Mouse (Mus musculus): ENCODE results near the gene Gsx2. TPM values are rescaled to one million over a fixed set of nuclear protein-coding genes. Genes with fewer than 3 reads are reported as not detected.

The Gsx2 gene
- polyA plus RNA-seq, 1 experiment from 2014 or later = 0.17 TPM

GRCm38 (mm10) chr5:75083591-75084392, 8.4 kb downstream of the Gsx2 start:
- Histone ChIP-seq H3K4me3 (ENCODE audit: low read depth, low read length) (no peak overlapping the region), H3K4me2 (ENCODE audit: low read depth, low read length) (no peak overlapping the region), H3K36me3 (ENCODE audit: control insufficient read depth, insufficient read depth, low read length) (no peaks in the 10 kb centered on the region)

GRCm38 (mm10) chr5:75084393-75084870, 9.0 kb downstream of the Gsx2 start:
- H3K4me2 ChIP-seq (ENCODE audit: low read depth, low read length) = no peak overlapping the region
- 0% methylated on average over 8 of the region's 8 CpGs for WGBS
- H3K4me3 ChIP-seq (ENCODE audit: low read depth, low read length) = no peak overlapping the region
- no peak for ATAC-seq (ENCODE audit: low read depth)
- H3K36me3 ChIP-seq (ENCODE audit: control insufficient read depth, insufficient read depth, low read length) = no peaks in the 10 kb centered on the region
- peaks cover 3% of the 10 kb centered on the region; the same call in 1 of the 2 replicates for H3K4me1 ChIP-seq (ENCODE audit: control insufficient read depth, insufficient read depth, low read length)
- peaks cover 49% of the 10 kb centered on the region for H3K27me3 ChIP-seq (ENCODE audit: control insufficient read depth, insufficient read depth, low read length)
- H3K9ac ChIP-seq (replicated peaks; ENCODE audit: low read depth, low read length) = no peak overlapping the region
- no peaks in the 10 kb centered on the region for H3K9me3 ChIP-seq (ENCODE audit: control insufficient read depth, low read length)
- H3K27ac ChIP-seq (ENCODE audit: low read depth, low read length) = no peak overlapping the region

More at GRCm38 (mm10) chr5:75083591-75084392, 8.4 kb downstream of the Gsx2 start:
- no peaks in the 10 kb centered on the region for H3K9me3 ChIP-seq (ENCODE audit: control insufficient read depth, low read length)
- H3K4me1 ChIP-seq (ENCODE audit: control insufficient read depth, insufficient read depth, low read length) = peaks cover 3% of the 10 kb centered on the region; the same call in 1 of the 2 replicates
- no peak overlapping the region for H3K9ac ChIP-seq (replicated peaks; ENCODE audit: low read depth, low read length)
- ATAC-seq (ENCODE audit: low read depth) = no peak
- H3K27me3 ChIP-seq (ENCODE audit: control insufficient read depth, insufficient read depth, low read length) = peaks cover 53% of the 10 kb centered on the region
- H3K27ac ChIP-seq (ENCODE audit: low read depth, low read length) = no peak overlapping the region
- WGBS = under 1% methylated on average over 27 of the region's 27 CpGs

GRCm38 (mm10) chr5:75084871-75085520, 9.6 kb downstream of the Gsx2 start:
- H3K27me3 ChIP-seq (ENCODE audit: control insufficient read depth, insufficient read depth, low read length) = peaks cover 47% of the 10 kb centered on the region
- no peaks in the 10 kb centered on the region for H3K36me3 ChIP-seq (ENCODE audit: control insufficient read depth, insufficient read depth, low read length)
- peaks cover 3% of the 10 kb centered on the region; the same call in 1 of the 2 replicates for H3K4me1 ChIP-seq (ENCODE audit: control insufficient read depth, insufficient read depth, low read length)
- H3K4me2 ChIP-seq (ENCODE audit: low read depth, low read length) = no peak overlapping the region
- H3K4me3 ChIP-seq (ENCODE audit: low read depth, low read length) = no peak overlapping the region
- WGBS = under 1% methylated on average over 25 of the region's 25 CpGs
- H3K9me3 ChIP-seq (ENCODE audit: control insufficient read depth, low read length) = no peaks in the 10 kb centered on the region
- no peak overlapping the region for H3K9ac ChIP-seq (replicated peaks; ENCODE audit: low read depth, low read length)
- H3K27ac ChIP-seq (ENCODE audit: low read depth, low read length) = no peak overlapping the region
- peak; percentile 41; the same call in 1 of the 2 replicates for ATAC-seq (ENCODE audit: low read depth)

- Histone ChIP-seq H3K27me3 (ENCODE audit: control insufficient read depth, insufficient read depth, low read length) (peaks cover 42% of the 10 kb centered on the region), H3K27ac (ENCODE audit: low read depth, low read length) (no peak overlapping the region), H3K9ac (replicated peaks; ENCODE audit: low read depth, low read length) (no peak overlapping the region), H3K36me3 (ENCODE audit: control insufficient read depth, insufficient read depth, low read length) (no peaks in the 10 kb centered on the region), H3K9me3 (ENCODE audit: control insufficient read depth, low read length) (no peaks in the 10 kb centered on the region), H3K4me1 (ENCODE audit: control insufficient read depth, insufficient read depth, low read length) (peaks cover 3% of the 10 kb centered on the region; the same call in 1 of the 2 replicates), H3K4me2 (ENCODE audit: low read depth, low read length) (no peak overlapping the region), H3K4me3 (ENCODE audit: low read depth, low read length) (no peak overlapping the region)
- peak; percentile 39; the same call in 1 of the 2 replicates for ATAC-seq (ENCODE audit: low read depth)
- 2% methylated on average over 17 of the region's 17 CpGs for WGBS
Measured at GRCm38 (mm10) chr5:75085521-75085875, 10.1 kb downstream of the Gsx2 start.

- Histone ChIP-seq H3K27ac (ENCODE audit: low read depth, low read length) (no peak overlapping the region), H3K4me1 (ENCODE audit: control insufficient read depth, insufficient read depth, low read length) (peaks cover 3% of the 10 kb centered on the region; the same call in 1 of the 2 replicates), H3K36me3 (ENCODE audit: control insufficient read depth, insufficient read depth, low read length) (no peaks in the 10 kb centered on the region), H3K4me3 (ENCODE audit: low read depth, low read length) (no peak overlapping the region), H3K4me2 (ENCODE audit: low read depth, low read length) (no peak overlapping the region), H3K9me3 (ENCODE audit: control insufficient read depth, low read length) (no peaks in the 10 kb centered on the region), H3K9ac (replicated peaks; ENCODE audit: low read depth, low read length) (no peak overlapping the region), H3K27me3 (ENCODE audit: control insufficient read depth, insufficient read depth, low read length) (peaks cover 38% of the 10 kb centered on the region)
- WGBS = 20% methylated on average over 4 of the region's 4 CpGs
- ATAC-seq (ENCODE audit: low read depth) = no peak
Measured at GRCm38 (mm10) chr5:75085906-75086305, 10.5 kb downstream of the Gsx2 start.

GRCm38 (mm10) chr5:75106511-75106910, 31.1 kb downstream of the Gsx2 start:
- H3K9ac ChIP-seq (replicated peaks; ENCODE audit: low read depth, low read length) = no peak overlapping the region
- H3K4me2 ChIP-seq (ENCODE audit: low read depth, low read length) = no peak overlapping the region
- H3K4me3 ChIP-seq (ENCODE audit: low read depth, low read length) = no peak overlapping the region
- no peaks in the 10 kb centered on the region for H3K9me3 ChIP-seq (ENCODE audit: control insufficient read depth, low read length)
- no peaks in the 10 kb centered on the region for H3K4me1 ChIP-seq (ENCODE audit: control insufficient read depth, insufficient read depth, low read length)
- H3K36me3 ChIP-seq (ENCODE audit: control insufficient read depth, insufficient read depth, low read length) = no peaks in the 10 kb centered on the region
- 54% methylated on average over 3 of the region's 3 CpGs for WGBS
- H3K27ac ChIP-seq (ENCODE audit: low read depth, low read length) = no peak overlapping the region
- no peak for ATAC-seq (ENCODE audit: low read depth)
- no peaks in the 10 kb centered on the region for H3K27me3 ChIP-seq (ENCODE audit: control insufficient read depth, insufficient read depth, low read length)

- H3K36me3 ChIP-seq (ENCODE audit: control insufficient read depth, insufficient read depth, low read length) = no peaks in the 10 kb centered on the region
- no peaks in the 10 kb centered on the region for H3K27me3 ChIP-seq (ENCODE audit: control insufficient read depth, insufficient read depth, low read length)
- H3K9me3 ChIP-seq (ENCODE audit: control insufficient read depth, low read length) = no peaks in the 10 kb centered on the region
- H3K27ac ChIP-seq (ENCODE audit: low read depth, low read length) = no peak overlapping the region
- no peak for ATAC-seq (ENCODE audit: low read depth)
- no peak overlapping the region for H3K4me3 ChIP-seq (ENCODE audit: low read depth, low read length)
- no peak overlapping the region for H3K9ac ChIP-seq (replicated peaks; ENCODE audit: low read depth, low read length)
- H3K4me1 ChIP-seq (ENCODE audit: control insufficient read depth, insufficient read depth, low read length) = no peaks in the 10 kb centered on the region
- WGBS = 73% methylated on average over 5 of the region's 5 CpGs
- no peak overlapping the region for H3K4me2 ChIP-seq (ENCODE audit: low read depth, low read length)
Measured at GRCm38 (mm10) chr5:75109368-75109767, 34.0 kb downstream of the Gsx2 start.

- 59% methylated on average over 5 of the region's 5 CpGs for WGBS
- H3K4me2 ChIP-seq (ENCODE audit: low read depth, low read length) = no peak overlapping the region
- H3K36me3 ChIP-seq (ENCODE audit: control insufficient read depth, insufficient read depth, low read length) = no peaks in the 10 kb centered on the region
- H3K4me1 ChIP-seq (ENCODE audit: control insufficient read depth, insufficient read depth, low read length) = no peaks in the 10 kb centered on the region
- no peak overlapping the region for H3K9ac ChIP-seq (replicated peaks; ENCODE audit: low read depth, low read length)
- ATAC-seq (ENCODE audit: low read depth) = no peak
- H3K9me3 ChIP-seq (ENCODE audit: control insufficient read depth, low read length) = no peaks in the 10 kb centered on the region
- H3K27me3 ChIP-seq (ENCODE audit: control insufficient read depth, insufficient read depth, low read length) = no peaks in the 10 kb centered on the region
- H3K4me3 ChIP-seq (ENCODE audit: low read depth, low read length) = no peak overlapping the region
- H3K27ac ChIP-seq (ENCODE audit: low read depth, low read length) = no peak overlapping the region
Measured at GRCm38 (mm10) chr5:75111781-75112180, 36.4 kb downstream of the Gsx2 start.

GRCm38 (mm10) chr5:75118840-75119239, 43.4 kb downstream of the Gsx2 start:
- Histone ChIP-seq H3K9ac (replicated peaks; ENCODE audit: low read depth, low read length) (no peak overlapping the region), H3K27ac (ENCODE audit: low read depth, low read length) (no peak overlapping the region), H3K36me3 (ENCODE audit: control insufficient read depth, insufficient read depth, low read length) (no peaks in the 10 kb centered on the region), H3K27me3 (ENCODE audit: control insufficient read depth, insufficient read depth, low read length) (no peaks in the 10 kb centered on the region), H3K9me3 (ENCODE audit: control insufficient read depth, low read length) (no peaks in the 10 kb centered on the region), H3K4me1 (ENCODE audit: control insufficient read depth, insufficient read depth, low read length) (no peaks in the 10 kb centered on the region), H3K4me2 (ENCODE audit: low read depth, low read length) (no peak overlapping the region), H3K4me3 (ENCODE audit: low read depth, low read length) (no peak overlapping the region)
- WGBS = 59% methylated on average over 7 of the region's 7 CpGs
- no peak for ATAC-seq (ENCODE audit: low read depth)

Measured in neural tube, embryonic 14.5 days (tissue).